Mouse (Mus musculus): ENCODE results near the gene Heatr6. TPM values are rescaled to one million over a fixed set of nuclear protein-coding genes. Genes with fewer than 3 reads are reported as not detected.
A peak's percentile ranks its signal among the peaks of the same experiment; 100 is the strongest.

Gene Heatr6
- total RNA-seq (2021): 1 to 10 TPM; 8.5 to 9.2 TPM
- long read RNA-seq, experiment 1, full-length matches to known transcripts: 6 of 9 reads
- long read RNA-seq, experiment 1, partial matches to known transcripts: 0 of 9 reads
- long read RNA-seq, experiment 1, other reads (novel, unspliced or antisense): 3 of 9 reads
- long read RNA-seq, experiment 2, full-length matches to known transcripts: 6 of 9 reads
- long read RNA-seq, experiment 2, partial matches to known transcripts: 2 of 9 reads
- long read RNA-seq, experiment 2, other reads (novel, unspliced or antisense): 1 of 9 reads

GRCm38 (mm10) chr11:83753581-83754181, at the start of gene Heatr6:
Gene Heatr6, plus strand, starts transcription at chr11:83753696.
- peak; percentile 93 for DNase-seq
- Histone ChIP-seq H3K4me3 (peak within 1 kb of the TSS; percentile 76), H3K27ac (peak within 1 kb of the TSS; percentile 90)
- intact Hi-C loops (cut with DNase I): no loop called here
- TF ChIP-seq CTCF (IDR thresholded peaks at IDR 0.05): no peak

- TF ChIP-seq CTCF (IDR thresholded peaks at IDR 0.05): no peak
- no peak for DNase-seq
- Histone ChIP-seq H3K27ac (no peak within 1 kb of the TSS), H3K4me3 (no peak within 1 kb of the TSS)
- intact Hi-C loops (cut with DNase I): loop anchor here (1.0 kb wide), 1 partner anchor 15 kb away; no protein-coding TSS in a partner anchor
Observed at GRCm38 (mm10) chr11:83703705-83704104, 49.8 kb upstream of the Heatr6 start, which contains the start of gene Wfdc17. Gene Wfdc17, plus strand, starts transcription at chr11:83703991.

GRCm38 (mm10) chr11:83708715-83709114, 44.8 kb upstream of the Heatr6 start, which contains the start of gene Wfdc18:
Gene Wfdc18, plus strand, starts transcription at chr11:83709015.
- Histone ChIP-seq H3K27ac (no peak within 1 kb of the TSS), H3K4me3 (no peak within 1 kb of the TSS)
- no peak for DNase-seq
- intact Hi-C loops (cut with DNase I): no loop called here
- TF ChIP-seq CTCF (IDR thresholded peaks at IDR 0.05): no peak

- Histone ChIP-seq H3K27ac (no peak overlapping the region), H3K4me3 (no peak overlapping the region)
- no peak for DNase-seq
- TF ChIP-seq CTCF (IDR thresholded peaks at IDR 0.05): no peak
- intact Hi-C loops (cut with DNase I): no loop called here
Observed at GRCm38 (mm10) chr11:83709683-83710082, 43.8 kb upstream of the Heatr6 start.

GRCm38 (mm10) chr11:83712671-83713070, 40.8 kb upstream of the Heatr6 start:
- no peak overlapping the region for H3K27ac ChIP-seq
- intact Hi-C loops (cut with DNase I): no loop called here
- DNase-seq: no peak
- no peak for TF ChIP-seq CTCF (IDR thresholded peaks at IDR 0.05)
- no peak overlapping the region for H3K4me3 ChIP-seq

GRCm38 (mm10) chr11:83713925-83714324, 39.6 kb upstream of the Heatr6 start:
- Histone ChIP-seq H3K4me3 (no peak overlapping the region), H3K27ac (no peak overlapping the region)
- DNase-seq: no peak
- no peak for TF ChIP-seq CTCF (IDR thresholded peaks at IDR 0.05)
- intact Hi-C loops (cut with DNase I): no loop called here

- no peak overlapping the region for H3K27ac ChIP-seq
- intact Hi-C loops (cut with DNase I): no loop called here
Observed at GRCm38 (mm10) chr11:83717042-83717665, 36.3 kb upstream of the Heatr6 start.

GRCm38 (mm10) chr11:83720766-83721165, 32.7 kb upstream of the Heatr6 start:
- no peak for DNase-seq
- Histone ChIP-seq H3K4me3 (no peak overlapping the region), H3K27ac (no peak overlapping the region)
- intact Hi-C loops (cut with DNase I): no loop called here
- no peak for TF ChIP-seq CTCF (IDR thresholded peaks at IDR 0.05)

More at GRCm38 (mm10) chr11:83717042-83717665, 36.3 kb upstream of the Heatr6 start:
- no peak overlapping the region for H3K4me3 ChIP-seq
- DNase-seq: no peak
- no peak for TF ChIP-seq CTCF (IDR thresholded peaks at IDR 0.05)

- H3K4me3 ChIP-seq: no peak overlapping the region
- no peak for DNase-seq
Observed at GRCm38 (mm10) chr11:83728757-83729432, 24.6 kb upstream of the Heatr6 start.

GRCm38 (mm10) chr11:83731116-83731515, 22.4 kb upstream of the Heatr6 start:
- intact Hi-C loops (cut with DNase I): loop anchor here (10.0 kb wide), 1 partner anchor 306 kb away; the partner anchor contains the start of gene Gas2l2
- no peak for DNase-seq
- no peak for TF ChIP-seq CTCF (IDR thresholded peaks at IDR 0.05)
- H3K4me3 ChIP-seq: no peak overlapping the region
- H3K27ac ChIP-seq: no peak overlapping the region

More at GRCm38 (mm10) chr11:83728757-83729432, 24.6 kb upstream of the Heatr6 start:
- intact Hi-C loops (cut with DNase I): no loop called here
- peak; percentile 32; the same call in 1 of the 2 replicates for TF ChIP-seq CTCF (IDR thresholded peaks at IDR 0.05)
- H3K27ac ChIP-seq: no peak overlapping the region

- Histone ChIP-seq H3K4me3 (no peak overlapping the region), H3K27ac (no peak overlapping the region)
- TF ChIP-seq CTCF (IDR thresholded peaks at IDR 0.05): no peak
- intact Hi-C loops (cut with DNase I): loop anchor here (10.0 kb wide), 1 partner anchor 308 kb away; the partner anchor contains the start of gene Gas2l2
- no peak for DNase-seq
Observed at GRCm38 (mm10) chr11:83733071-83733640, 20.3 kb upstream of the Heatr6 start.

- DNase-seq: no peak
- no peak overlapping the region for H3K27ac ChIP-seq
- intact Hi-C loops (cut with DNase I): loop anchor here (10.0 kb wide), 1 partner anchor 309 kb away; the partner anchor contains the start of gene Gas2l2
- H3K4me3 ChIP-seq: no peak overlapping the region
- TF ChIP-seq CTCF (IDR thresholded peaks at IDR 0.05): no peak
Observed at GRCm38 (mm10) chr11:83734215-83734614, 19.3 kb upstream of the Heatr6 start.
